Comparison of ENCODE assay signal across 8 mouse cellular contexts in the genomic region with DNA sequence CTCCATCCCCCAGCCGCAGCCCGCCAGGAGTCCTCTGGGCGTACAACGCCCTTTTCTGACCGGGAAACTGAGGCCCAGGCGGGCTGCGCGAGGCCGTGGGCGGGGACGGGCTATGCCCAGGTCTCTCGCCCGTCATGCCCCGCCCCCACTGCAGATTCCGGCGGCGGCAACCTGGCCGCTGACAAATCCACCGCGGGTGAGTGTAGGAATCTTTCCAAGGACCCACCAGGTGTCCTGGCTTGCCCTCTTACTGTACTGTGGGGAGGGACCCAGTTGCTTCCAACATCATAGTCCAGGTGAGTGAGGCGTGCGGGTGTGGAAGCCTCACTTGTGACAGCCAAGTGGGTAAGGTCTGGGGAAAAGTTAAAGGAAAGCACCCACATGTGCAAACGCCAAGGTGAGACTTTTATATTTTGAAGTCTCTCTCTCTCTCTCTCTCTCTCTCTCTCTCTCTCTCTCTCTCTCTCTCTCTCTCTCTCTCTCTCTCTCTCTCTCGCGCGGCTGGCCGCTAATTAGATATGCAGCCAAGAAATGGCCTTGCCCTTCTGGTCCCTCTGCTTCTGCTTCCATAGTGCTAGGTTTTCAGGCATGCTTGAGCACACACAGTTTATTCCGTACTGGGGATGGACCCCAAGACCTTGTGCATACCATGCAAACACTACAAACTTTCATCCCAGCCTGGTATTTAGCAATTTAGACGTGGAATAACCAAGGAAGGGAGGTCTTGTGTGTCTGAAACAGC. TPM values are rescaled to one million over a fixed set of nuclear protein-coding genes. Genes with fewer than 3 reads are reported as not detected.
DNase-seq lines count a peak whose midpoint lies in the region; ATAC-seq lines count a peak whose summit lies in the region.

No protein-coding gene starts in this region.

- H3K4me1 ChIP-seq in forebrain, embryonic 11.5 days (replicated peaks; ENCODE audit: control insufficient read depth, insufficient read depth, low read length): peaks cover 3% of the 10 kb centered on the region; the same call in 1 of the 2 replicates
- H3K4me1 ChIP-seq in hindbrain, embryonic 11.5 days (replicated peaks; ENCODE audit: control insufficient read depth, insufficient read depth, low read length): peaks cover 4% of the 10 kb centered on the region; the same call in 1 of the 2 replicates

- peak overlapping the region; percentile 89 for H3K9ac ChIP-seq in forebrain, embryonic 11.5 days (ENCODE audit: low read length)
- H3K9ac ChIP-seq in hindbrain, embryonic 11.5 days (ENCODE audit: low read depth, low read length): peak overlapping the region; percentile 96

- intact Hi-C loops in left cerebral cortex, postnatal 36 days (cut with DNase I): no loop called here

- ATAC-seq in forebrain, embryonic 11.5 days (replicated peaks; ENCODE audit: low FRiP score): peak; percentile 63
- ATAC-seq in hindbrain, embryonic 11.5 days (ENCODE audit: low FRiP score): peak; percentile 68
- ATAC-seq in megakaryocyte progenitor cell, adult 5-6 weeks (replicated peaks; ENCODE audit: poor library complexity): peak; percentile 40

- under 1% methylated on average over 29 of the region's 29 CpGs for WGBS in forebrain, embryonic 11.5 days
- 1% methylated on average over 25 of the region's 29 CpGs for WGBS in hindbrain, embryonic 11.5 days

- peak overlapping the region; percentile 64; the same call in 1 of the 2 replicates for H3K27ac ChIP-seq in forebrain, embryonic 11.5 days (ENCODE audit: low read depth, low read length)
- H3K27ac ChIP-seq in hindbrain, embryonic 11.5 days (ENCODE audit: low read depth, low read length): peak overlapping the region; percentile 67

- H3K36me3 ChIP-seq in forebrain, embryonic 11.5 days (ENCODE audit: control insufficient read depth, insufficient read depth, low read length): peaks cover 8% of the 10 kb centered on the region; the same call in 1 of the 2 replicates
- H3K36me3 ChIP-seq in hindbrain, embryonic 11.5 days (ENCODE audit: control insufficient read depth, insufficient read depth, low read length): no peaks in the 10 kb centered on the region; the same call in 1 of the 2 replicates

- DNase-seq in adrenal gland, adult (ENCODE audit: inconsistent age in 2 of 2, low spot score in 1 of 2): peak; percentile 78 to 90
- no peak for DNase-seq in adrenal gland, postnatal 4 days (ENCODE audit: low spot score in 2 of 2)
- peak; percentile 51 for DNase-seq in c-Kit-negative CD71-positive TER-119-positive erythroid progenitor cells, embryonic 14.5 days (ENCODE audit: low read depth, low spot score)
- peak; percentile 76 for DNase-seq in forebrain, embryonic 11.5 days (ENCODE audit: low spot score)
- DNase-seq in hindbrain, embryonic 11.5 days (ENCODE audit: low spot score): peak; percentile 63
- peak; percentile 61 to 68 for DNase-seq in left cerebral cortex, postnatal 36 days (ENCODE audit: low spot score in 2 of 2)
- peak; percentile 49 to 56 for DNase-seq in spleen, postnatal 14 days (ENCODE audit: low spot score in 2 of 2)

- no peaks in the 10 kb centered on the region for H3K9me3 ChIP-seq in forebrain, embryonic 11.5 days (ENCODE audit: control insufficient read depth, low read length)
- H3K9me3 ChIP-seq in hindbrain, embryonic 11.5 days (ENCODE audit: control insufficient read depth, low read length): no peaks in the 10 kb centered on the region

- H3K4me2 ChIP-seq in forebrain, embryonic 11.5 days (ENCODE audit: low read depth, low read length, severe bottlenecking): peak overlapping the region; percentile 94
- peak overlapping the region; percentile 87 for H3K4me2 ChIP-seq in hindbrain, embryonic 11.5 days (replicated peaks; ENCODE audit: low read depth, low read length)

- no peaks in the 10 kb centered on the region for H3K27me3 ChIP-seq in forebrain, embryonic 11.5 days (ENCODE audit: control insufficient read depth, insufficient read depth, low read length)
- no peaks in the 10 kb centered on the region for H3K27me3 ChIP-seq in hindbrain, embryonic 11.5 days (ENCODE audit: control insufficient read depth, insufficient read depth, low read length)

- peak overlapping the region; percentile 87 for H3K4me3 ChIP-seq in forebrain, embryonic 11.5 days (ENCODE audit: low read depth, low read length)
- peak overlapping the region; percentile 84 for H3K4me3 ChIP-seq in hindbrain, embryonic 11.5 days (ENCODE audit: low read depth, low read length)

RNA-seq across cellular contexts. Expression of a gene that starts 0.6 kb away (rescaled TPM):
- total RNA-seq in adrenal gland, postnatal 4 days (2021): 10 to 100 TPM; 12.7 to 13.5 TPM
- 10.8 and 11.2 TPM in 2 replicates for polyA plus RNA-seq in forebrain, embryonic 11.5 days (2014; fragmentation: Nextera tagmentation; extraction: Ambion mirVana)
- polyA plus RNA-seq in hindbrain, embryonic 11.5 days (2014; fragmentation: Nextera tagmentation; extraction: Ambion mirVana): 7.4 and 8.0 TPM in 2 replicates
- total RNA-seq in left cerebral cortex, postnatal 36 days (2021): 10 to 100 TPM in 1 of 2 experiments, 1 to 10 TPM in 1; 9.4 to 11.7 TPM
- total RNA-seq in megakaryocyte progenitor cell, adult 5-6 weeks (2015): 3.9 and 4.0 TPM in 2 replicates
- total RNA-seq in megakaryocyte progenitor cell, adult 5-6 weeks (2017): 6.5 and 8.5 TPM in 2 replicates

RNA-seq across cellular contexts. Expression of a gene that starts 11.4 kb away (rescaled TPM):
- total RNA-seq in adrenal gland, postnatal 4 days (2021): 10 to 100 TPM in 1 of 2 experiments, 1 to 10 TPM in 1; 9.2 to 11.3 TPM
- polyA plus RNA-seq in forebrain, embryonic 11.5 days (2014; fragmentation: Nextera tagmentation; extraction: Ambion mirVana): 12.8 and 14.6 TPM in 2 replicates
- polyA plus RNA-seq in hindbrain, embryonic 11.5 days (2014; fragmentation: Nextera tagmentation; extraction: Ambion mirVana): 8.5 and 11.7 TPM in 2 replicates
- 1 to 10 TPM; 6.7 to 9.7 TPM for total RNA-seq in left cerebral cortex, postnatal 36 days (2021)
- total RNA-seq in megakaryocyte progenitor cell, adult 5-6 weeks (2015): 3.1 and 4.4 TPM in 2 replicates
- 2.6 and 3.3 TPM in 2 replicates for total RNA-seq in megakaryocyte progenitor cell, adult 5-6 weeks (2017)

RNA-seq across cellular contexts. Expression of a gene that starts 31.7 kb away (rescaled TPM):
- total RNA-seq in adrenal gland, postnatal 4 days (2021): 10 to 100 TPM in 1 of 2 experiments, under 1 TPM in 1; 0.70 to 16.3 TPM
- polyA plus RNA-seq in forebrain, embryonic 11.5 days (2014; fragmentation: Nextera tagmentation; extraction: Ambion mirVana): 0.13 TPM in 1 of 2 replicates, not detected in the other
- not detected in 2 replicates for polyA plus RNA-seq in hindbrain, embryonic 11.5 days (2014; fragmentation: Nextera tagmentation; extraction: Ambion mirVana)
- total RNA-seq in left cerebral cortex, postnatal 36 days (2021): under 1 TPM in 1 of 2 experiments, not detected in 1; 0.34 TPM
- total RNA-seq in megakaryocyte progenitor cell, adult 5-6 weeks (2015): not detected in 2 replicates
- total RNA-seq in megakaryocyte progenitor cell, adult 5-6 weeks (2017): not detected in 2 replicates

RNA-seq across cellular contexts. Expression of a gene that starts 32.6 kb away (rescaled TPM):
- total RNA-seq in adrenal gland, postnatal 4 days (2021): 100 to 1,000 TPM; 392 to 400 TPM
- 507 and 586 TPM in 2 replicates for polyA plus RNA-seq in forebrain, embryonic 11.5 days (2014; fragmentation: Nextera tagmentation; extraction: Ambion mirVana)
- polyA plus RNA-seq in hindbrain, embryonic 11.5 days (2014; fragmentation: Nextera tagmentation; extraction: Ambion mirVana): 427 and 438 TPM in 2 replicates
- 100 to 1,000 TPM; 199 to 217 TPM for total RNA-seq in left cerebral cortex, postnatal 36 days (2021)
- total RNA-seq in megakaryocyte progenitor cell, adult 5-6 weeks (2015): 389 and 409 TPM in 2 replicates
- 506 and 507 TPM in 2 replicates for total RNA-seq in megakaryocyte progenitor cell, adult 5-6 weeks (2017)

RNA-seq across cellular contexts. Expression of a gene that starts 39.1 kb away (rescaled TPM):
- total RNA-seq in adrenal gland, postnatal 4 days (2021): under 1 TPM; 0.59 to 0.64 TPM
- 1.3 and 1.6 TPM in 2 replicates for polyA plus RNA-seq in forebrain, embryonic 11.5 days (2014; fragmentation: Nextera tagmentation; extraction: Ambion mirVana)
- 0.50 and 0.66 TPM in 2 replicates for polyA plus RNA-seq in hindbrain, embryonic 11.5 days (2014; fragmentation: Nextera tagmentation; extraction: Ambion mirVana)
- under 1 TPM; 0.86 to 0.99 TPM for total RNA-seq in left cerebral cortex, postnatal 36 days (2021)
- 0.76 and 1.0 TPM in 2 replicates for total RNA-seq in megakaryocyte progenitor cell, adult 5-6 weeks (2015)
- 0.57 and 0.62 TPM in 2 replicates for total RNA-seq in megakaryocyte progenitor cell, adult 5-6 weeks (2017)

Comparison
In these comparisons a context has a peak if more than half of its experiments do, and no peak if none do; other contexts are left out.
1. DNase-seq: peak in adrenal gland, adult (2 of 2), c-Kit-negative CD71-positive TER-119-positive erythroid progenitor cells, embryonic 14.5 days (single experiment), forebrain, embryonic 11.5 days (single experiment), hindbrain, embryonic 11.5 days (single experiment), left cerebral cortex, postnatal 36 days (2 of 2) and spleen, postnatal 14 days (2 of 2); none in adrenal gland, postnatal 4 days (0 of 2).
2. Peak in every context shown above with its lines, with median percentiles within 50 percentile points of each other: ATAC-seq.